Mouse (Mus musculus): ENCODE data around the gene Phf2.

- no peak for TF ChIP-seq CTCF (IDR thresholded peaks at IDR 0.05; ENCODE audit: low read depth)
- no peak for TF ChIP-seq EP300 (optimal IDR thresholded peaks at IDR 0.05)
These were observed 20.6 kb downstream of the Phf2 start for GRCm38 (mm10) chr13:48850326-48850725.

Measured in stomach, postnatal 0 days (tissue).